Mouse (Mus musculus) embryonic facial prominence, embryonic 15.5 days (tissue): ENCODE data around the gene 1700003E16Rik. TPM values are rescaled to one million over a fixed set of nuclear protein-coding genes. Genes with fewer than 3 reads are reported as not detected.

Source experiments
- ATAC-seq: fragments of 200-750 bp; cut with Nextera tagmentation; 2 replicates; pipeline ENCODE4 v1.8.0; 2017; ENCODE audit warnings: low read depth, moderate TSS enrichment; ENCODE audit not compliant: insufficient number of reproducible peaks, low FRiP score, low TSS enrichment
- H3K27ac ChIP-seq: fragments of 300-500 bp; sonication (generic); replicated peaks from 2 replicates; pipeline ENCODE4 v1.5.1; 2015; ENCODE audit warnings: mild to moderate bottlenecking, inconsistent platforms
- H3K27me3 ChIP-seq: fragments of 300-500 bp; sonication (generic); 2 replicates; pipeline ENCODE4 v1.6.1; 2015; ENCODE audit warnings: inconsistent platforms
- H3K36me3 ChIP-seq: fragments of 300-500 bp; sonication (generic); 2 replicates; pipeline ENCODE4 v1.6.1; 2015; ENCODE audit warnings: mild to moderate bottlenecking, inconsistent platforms
- H3K4me1 ChIP-seq: fragments of 300-500 bp; sonication (generic); 2 replicates; pipeline ENCODE4 v1.6.1; 2015; ENCODE audit warnings: inconsistent platforms
- H3K4me2 ChIP-seq: fragments of 300-500 bp; sonication (generic); replicated peaks from 2 replicates; pipeline ENCODE4 v1.6.1; 2015; ENCODE audit warnings: mild to moderate bottlenecking, inconsistent platforms
- H3K4me3 ChIP-seq: fragments of 300-500 bp; sonication (generic); replicated peaks from 2 replicates; pipeline ENCODE4 v1.5.1; 2015; ENCODE audit warnings: mild to moderate bottlenecking, inconsistent platforms
- H3K9ac ChIP-seq: fragments of 300-500 bp; sonication (generic); 2 replicates; pipeline ENCODE4 v1.6.1; 2015; ENCODE audit warnings: inconsistent platforms
- H3K9me3 ChIP-seq: fragments of 300-500 bp; sonication (generic); replicated peaks from 2 replicates; pipeline ENCODE4 v1.6.1; 2016; ENCODE audit warnings: inconsistent platforms
- WGBS: fragments of 180-500 bp; shearing (Covaris S2); methylation state at CpG from one replicate; pipeline ENCODE4 v1.1.7; 2015; 5-methylcytosine and 5-hydroxymethylcytosine counted together
- polyA plus RNA-seq: library from polyadenylated mRNA; unstranded; fragments of >200 nt; fragmentation: Nextera tagmentation; extraction: Ambion mirVana; gene quantifications from 2 replicates; pipeline ENCODE4 v1.2.1, GENCODE M21; 2015

The 1700003E16Rik gene
- polyA plus RNA-seq: 10.3 and 17.2 TPM in 2 replicates

- Histone ChIP-seq H3K27me3 (peaks cover 14% of the 10 kb centered on the region), H3K4me1 (peaks cover 19% of the 10 kb centered on the region), H3K27ac (no peak within 1 kb of the TSS), H3K4me3 (peak within 1 kb of the TSS; percentile 58), H3K9ac (peak within 1 kb of the TSS; percentile 21; the same call in 1 of the 2 replicates), H3K9me3 (no peaks in the 10 kb centered on the region), H3K36me3 (peaks cover 18% of the 10 kb centered on the region), H3K4me2 (peak within 1 kb of the TSS; percentile 85)
- 2% methylated on average over 32 of the region's 32 CpGs for WGBS
- ATAC-seq: peak; percentile 77
These were observed at the start of gene 1700003E16Rik, which contains the start of gene Wdr54 for GRCm38 (mm10) chr6:83156259-83156684. Gene 1700003E16Rik, plus strand, starts transcription at chr6:83156404. Gene Wdr54, minus strand, starts transcription at chr6:83156397.

GRCm38 (mm10) chr6:83107566-83108400 is 48.4 kb upstream of the 1700003E16Rik start:
- Histone ChIP-seq H3K4me3 (peak overlapping the region; percentile 67), H3K9ac (no peak overlapping the region), H3K36me3 (peaks cover 9% of the 10 kb centered on the region; the same call in 1 of the 2 replicates), H3K27ac (0 out of 2 replicates have a peak overlapping the region, but pooled peaks have one; percentile 73), H3K4me2 (peak overlapping the region; percentile 88), H3K27me3 (no peaks in the 10 kb centered on the region), H3K4me1 (peaks cover 30% of the 10 kb centered on the region), H3K9me3 (no peaks in the 10 kb centered on the region)
- WGBS: 33% methylated on average over 13 of the region's 13 CpGs
- 0 out of 2 replicates have a peak, but pooled peaks have one; percentile 21 for ATAC-seq

GRCm38 (mm10) chr6:83108762-83109668 is 47.2 kb upstream of the 1700003E16Rik start, which contains the start of gene Mrpl53:
Gene Mrpl53, plus strand, starts transcription at chr6:83109040.
- Histone ChIP-seq H3K27ac (peak within 1 kb of the TSS; percentile 73), H3K4me3 (peak within 1 kb of the TSS; percentile 67), H3K36me3 (peaks cover 9% of the 10 kb centered on the region; the same call in 1 of the 2 replicates), H3K9ac (peak within 1 kb of the TSS; percentile 68), H3K9me3 (no peaks in the 10 kb centered on the region), H3K27me3 (no peaks in the 10 kb centered on the region), H3K4me2 (peak within 1 kb of the TSS; percentile 88), H3K4me1 (peaks cover 22% of the 10 kb centered on the region)
- ATAC-seq: peak; percentile 81
- WGBS: under 1% methylated on average over 76 of the region's 76 CpGs

- H3K4me1 ChIP-seq: peaks cover 36% of the 10 kb centered on the region
- H3K4me2 ChIP-seq: no peak overlapping the region
- no peaks in the 10 kb centered on the region for H3K9me3 ChIP-seq
- H3K27me3 ChIP-seq: no peaks in the 10 kb centered on the region
- H3K4me3 ChIP-seq: no peak overlapping the region
- WGBS: 91% methylated on average over 4 of the region's 4 CpGs
- H3K27ac ChIP-seq: no peak overlapping the region
- no peak for ATAC-seq
- no peak overlapping the region for H3K9ac ChIP-seq
- peaks cover 6% of the 10 kb centered on the region; the same call in 1 of the 2 replicates for H3K36me3 ChIP-seq
These were observed 44.6 kb upstream of the 1700003E16Rik start for GRCm38 (mm10) chr6:83111510-83112136.

- Histone ChIP-seq H3K4me3 (peak within 1 kb of the TSS; percentile 90), H3K9ac (peak within 1 kb of the TSS; percentile 86), H3K4me1 (peaks cover 38% of the 10 kb centered on the region), H3K36me3 (peaks cover 31% of the 10 kb centered on the region), H3K4me2 (peak within 1 kb of the TSS; percentile 92), H3K27me3 (no peaks in the 10 kb centered on the region), H3K9me3 (no peaks in the 10 kb centered on the region), H3K27ac (peak within 1 kb of the TSS; percentile 86)
- ATAC-seq: peak; percentile 84
- WGBS: 1% methylated on average over 47 of the region's 58 CpGs
These were observed 41.1 kb upstream of the 1700003E16Rik start, which contains the start of gene Mogs for GRCm38 (mm10) chr6:83115011-83115671. Gene Mogs, plus strand, starts transcription at chr6:83115496.

- Histone ChIP-seq H3K27me3 (no peaks in the 10 kb centered on the region), H3K9ac (peak overlapping the region; percentile 86), H3K27ac (peak overlapping the region; percentile 86), H3K36me3 (peaks cover 31% of the 10 kb centered on the region), H3K9me3 (no peaks in the 10 kb centered on the region), H3K4me3 (peak overlapping the region; percentile 90), H3K4me1 (peaks cover 43% of the 10 kb centered on the region), H3K4me2 (peak overlapping the region; percentile 92)
- peak; percentile 40 for ATAC-seq
- WGBS: under 1% methylated on average over 45 of the region's 48 CpGs
These were observed 40.4 kb upstream of the 1700003E16Rik start for GRCm38 (mm10) chr6:83115682-83116372.

DNA sequence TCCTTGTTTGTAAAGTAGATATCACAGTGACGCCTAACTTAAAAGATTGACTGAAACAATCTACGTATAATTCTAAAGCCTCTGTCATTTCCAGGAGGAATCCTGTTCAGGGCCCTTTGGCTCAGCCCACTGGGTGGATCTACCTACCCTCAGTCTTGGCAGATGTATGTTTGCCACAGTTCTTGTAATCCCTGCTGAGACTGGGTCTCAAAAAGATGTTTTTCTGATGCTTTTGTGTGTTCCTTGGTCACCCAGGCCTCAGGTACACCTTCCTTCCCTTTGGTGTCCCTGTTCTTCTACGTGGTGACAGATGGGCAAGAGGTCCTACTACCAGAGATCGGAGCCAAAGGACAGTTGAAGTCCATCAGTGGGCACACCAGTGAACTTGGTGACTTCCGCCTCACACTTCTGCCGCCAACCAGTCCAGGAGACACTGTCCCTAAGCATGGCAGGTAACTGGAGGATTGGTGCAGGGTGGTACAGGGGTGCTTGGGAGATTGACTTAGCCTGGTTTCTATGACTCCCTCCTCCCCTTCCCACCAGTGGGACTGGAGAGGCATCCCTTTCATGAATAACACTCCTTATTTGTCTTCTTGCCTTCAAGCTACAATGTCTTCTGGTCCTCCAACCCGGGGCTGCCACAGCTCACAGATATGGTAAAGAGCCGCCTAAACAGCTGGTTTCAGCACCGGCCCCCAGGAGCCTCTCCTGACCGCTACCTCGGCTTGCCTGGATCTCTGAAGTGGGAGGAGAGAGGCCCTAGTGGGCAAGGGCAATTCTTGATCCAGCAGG is 39.6 kb upstream of the 1700003E16Rik start:
- 73% methylated on average over 11 of the region's 11 CpGs for WGBS
- H3K9ac ChIP-seq: peak overlapping the region; percentile 86
- peak overlapping the region; percentile 90 for H3K4me3 ChIP-seq
- H3K9me3 ChIP-seq: no peaks in the 10 kb centered on the region
- H3K36me3 ChIP-seq: peaks cover 31% of the 10 kb centered on the region
- no peaks in the 10 kb centered on the region for H3K27me3 ChIP-seq
- H3K4me2 ChIP-seq: peak overlapping the region; percentile 92
- H3K4me1 ChIP-seq: peaks cover 43% of the 10 kb centered on the region
- peak overlapping the region; percentile 86; the same call in 1 of the 2 replicates for H3K27ac ChIP-seq
- no peak for ATAC-seq

GRCm38 (mm10) chr6:83117165-83117438 is 39.1 kb upstream of the 1700003E16Rik start:
- H3K9me3 ChIP-seq: no peaks in the 10 kb centered on the region
- no peak overlapping the region for H3K4me3 ChIP-seq
- peaks cover 31% of the 10 kb centered on the region for H3K36me3 ChIP-seq
- no peaks in the 10 kb centered on the region for H3K27me3 ChIP-seq
- H3K4me2 ChIP-seq: no peak overlapping the region
- no peak overlapping the region for H3K9ac ChIP-seq
- no peak overlapping the region for H3K27ac ChIP-seq
- no peak for ATAC-seq
- peaks cover 46% of the 10 kb centered on the region for H3K4me1 ChIP-seq
- 77% methylated on average over 4 of the region's 4 CpGs for WGBS

DNA sequence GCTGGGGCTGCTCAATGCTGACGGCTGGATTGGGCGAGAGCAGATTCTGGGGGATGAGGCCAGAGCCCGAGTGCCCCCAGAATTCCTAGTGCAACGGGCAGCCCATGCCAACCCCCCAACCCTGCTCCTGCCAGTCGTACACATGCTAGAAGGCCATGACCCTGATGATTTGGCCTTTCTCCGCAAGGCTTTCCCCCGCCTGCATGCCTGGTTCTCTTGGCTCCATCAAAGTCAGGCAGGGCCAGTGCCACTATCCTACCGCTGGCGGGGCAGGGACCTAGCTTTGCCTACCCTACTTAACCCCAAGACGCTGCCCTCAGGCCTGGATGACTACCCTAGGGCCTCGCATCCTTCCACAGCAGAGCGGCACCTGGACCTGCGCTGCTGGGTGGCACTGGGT is 38.6 kb upstream of the 1700003E16Rik start:
- Histone ChIP-seq H3K4me1 (peaks cover 52% of the 10 kb centered on the region), H3K27me3 (no peaks in the 10 kb centered on the region), H3K27ac (no peak overlapping the region), H3K9me3 (no peaks in the 10 kb centered on the region), H3K4me3 (no peak overlapping the region), H3K9ac (no peak overlapping the region), H3K4me2 (no peak overlapping the region), H3K36me3 (peaks cover 31% of the 10 kb centered on the region)
- 86% methylated on average over 13 of the region's 13 CpGs for WGBS
- no peak for ATAC-seq
